Mouse (Mus musculus): ENCODE results near the gene Ccl3.

- TF ChIP-seq EP300 (IDR thresholded peaks at IDR 0.05; ENCODE audit: low read depth): no peak
- no peak for TF ChIP-seq CTCF (IDR thresholded peaks at IDR 0.05; ENCODE audit: low read depth)
These were observed 14.7 kb downstream of the Ccl3 start for GRCm38 (mm10) chr11:83634425-83634824.

All from liver, embryonic 14.5 days (tissue).